ENCODE assay signal across 28 mouse cellular contexts in genomic region chr6:40482318-40482717, GRCm38 (mm10). TPM values are rescaled to one million over a fixed set of nuclear protein-coding genes. Genes with fewer than 3 reads are reported as not detected.
"Had no signal": no experiment of that assay in that cellular context is flagged by ENCODE, and none has a peak within 500 bp of the region (broad histone marks: within the 10 kb centered on the region; RNA-seq: fewer than 3 reads in every experiment).

No protein-coding gene starts in this region.

- DNase-seq: gastrocnemius, adult 2 months; gastrocnemius, postnatal 10 days; gastrocnemius, postnatal 25 days; heart, adult 18-20 months; heart, postnatal 10 days; kidney, adult 18-20 months; kidney, adult 8-10 months; kidney, postnatal 10 days; kidney, postnatal 25 days; kidney, postnatal 4 days; liver; liver, embryonic 13.5 days had no signal

- ATAC-seq: forebrain, embryonic 16.5 days; hindbrain, embryonic 16.5 days; inflammation-experienced regulatory T-cells, adult 6 months; intestine, embryonic 15.5 days; intestine, postnatal 0 days had no signal

RNA-seq across cellular contexts. Expression of gene Tas2r137, which starts 8.7 kb away (rescaled TPM):
- total RNA-seq: gastrocnemius, adult 2 months; gastrocnemius, postnatal 10 days; gastrocnemius, postnatal 25 days; gastrocnemius, postnatal 4 days; granulocyte monocyte progenitor cell, adult 5-6 weeks; heart, adult 18-20 months; heart, postnatal 10 days; heart, postnatal 25 days; hematopoietic stem cell, adult 5-6 weeks; layer of hippocampus, postnatal 10 days; layer of hippocampus, postnatal 25 days; left cerebral cortex, adult 8-10 months; left cerebral cortex, postnatal 10 days had no signal

RNA-seq across cellular contexts. Expression of gene Tas2r108, which starts 11.0 kb away (rescaled TPM):
- total RNA-seq: gastrocnemius, adult 2 months; gastrocnemius, postnatal 10 days; gastrocnemius, postnatal 25 days; gastrocnemius, postnatal 4 days; granulocyte monocyte progenitor cell, adult 5-6 weeks; heart, adult 18-20 months; heart, adult 8-10 months; heart, postnatal 10 days; heart, postnatal 25 days; hematopoietic stem cell, adult 5-6 weeks; layer of hippocampus, postnatal 10 days; layer of hippocampus, postnatal 25 days; left cerebral cortex, adult 8-10 months; left cerebral cortex, postnatal 10 days had no signal

RNA-seq across cellular contexts. Expression of gene Prss37, which starts 37.0 kb away (rescaled TPM):
- total RNA-seq: gastrocnemius, adult 2 months; gastrocnemius, postnatal 10 days; gastrocnemius, postnatal 25 days; gastrocnemius, postnatal 4 days; granulocyte monocyte progenitor cell, adult 5-6 weeks; heart, adult 18-20 months; heart, adult 8-10 months; heart, postnatal 10 days; heart, postnatal 25 days; hematopoietic stem cell, adult 5-6 weeks; layer of hippocampus, adult 2 months; layer of hippocampus, postnatal 10 days; layer of hippocampus, postnatal 25 days; left cerebral cortex, adult 8-10 months; left cerebral cortex, postnatal 10 days; left cerebral cortex, postnatal 25 days had no signal

RNA-seq across cellular contexts. Expression of gene Wee2, which starts 43.4 kb away (rescaled TPM):
- total RNA-seq: gastrocnemius, adult 2 months; gastrocnemius, postnatal 10 days; gastrocnemius, postnatal 25 days; gastrocnemius, postnatal 4 days; granulocyte monocyte progenitor cell, adult 5-6 weeks; heart, adult 18-20 months; heart, adult 8-10 months; heart, postnatal 10 days; heart, postnatal 25 days; hematopoietic stem cell, adult 5-6 weeks; layer of hippocampus, adult 2 months; layer of hippocampus, postnatal 10 days; layer of hippocampus, postnatal 25 days; left cerebral cortex, postnatal 25 days had no signal
